Mouse (Mus musculus) adrenal gland, postnatal 14 days (tissue): ENCODE measurements at regions not wholly inside any gene's neighbourhood (a gene's known extent, or its start where the extent isn't known, plus 50 kb on each side); places are given as distances from the start of the nearest gene placed in this dataset.

Experiments used
- DNase-seq: peaks from one replicate; pipeline ENCODE4 v3.0.0; 2021; ENCODE audit warnings: mixed read lengths

DNA sequence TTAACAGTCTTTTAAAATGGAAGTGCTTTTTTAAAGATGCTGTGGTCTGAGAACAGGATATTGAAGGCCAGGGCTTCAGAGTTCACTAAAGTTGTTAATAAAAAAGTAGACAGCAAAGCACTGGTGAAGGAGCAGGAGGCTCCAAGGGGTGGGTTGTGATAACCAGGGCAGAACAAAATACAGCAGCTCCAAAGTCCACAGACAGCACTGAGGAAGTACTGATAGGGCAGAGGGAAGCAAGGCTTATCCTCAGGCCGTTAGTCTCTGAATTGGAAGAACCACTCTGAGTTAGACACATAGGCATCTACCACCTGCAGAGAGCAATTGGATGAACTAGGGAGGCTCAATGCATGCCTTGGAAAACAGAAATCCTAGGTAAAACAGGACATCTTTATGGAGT is 62.1 kb downstream of the P2ry1 start:
- no peak for DNase-seq

- no peak for DNase-seq
Observed at GRCm38 (mm10) chr3:61067067-61067466, 64.5 kb downstream of the P2ry1 start.

GRCm38 (mm10) chr3:61068229-61068628 is 65.6 kb downstream of the P2ry1 start:
- no peak for DNase-seq

- DNase-seq, result no peak
Observed at GRCm38 (mm10) chr3:61071041-61071440, 68.4 kb downstream of the P2ry1 start.

GRCm38 (mm10) chr3:61072330-61072729 is 69.7 kb downstream of the P2ry1 start:
- DNase-seq, result no peak

GRCm38 (mm10) chr3:61073103-61073502 is 70.5 kb downstream of the P2ry1 start:
- no peak for DNase-seq

DNA sequence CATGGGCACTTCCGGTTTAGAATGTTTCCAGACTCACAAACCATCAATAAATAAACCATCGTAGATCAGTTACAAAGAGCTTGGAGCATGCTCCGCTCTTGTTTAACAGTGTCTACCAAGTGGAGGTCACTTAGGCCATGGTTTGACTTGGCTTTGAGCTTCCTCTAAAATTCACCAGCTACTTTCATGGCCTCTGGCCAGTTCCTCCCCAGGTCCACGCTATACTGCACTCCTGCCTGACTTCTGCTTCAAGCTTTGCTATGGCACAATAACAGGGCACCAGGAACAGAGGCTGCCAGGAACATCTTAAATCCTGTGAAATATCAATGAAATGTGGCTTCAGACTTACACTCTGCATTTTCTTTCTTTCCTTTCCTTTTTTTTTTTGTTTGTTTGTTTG is 71.2 kb downstream of the P2ry1 start:
- DNase-seq, result no peak

- DNase-seq, result no peak
Observed at GRCm38 (mm10) chr3:61075839-61076238, 73.2 kb downstream of the P2ry1 start.

DNA sequence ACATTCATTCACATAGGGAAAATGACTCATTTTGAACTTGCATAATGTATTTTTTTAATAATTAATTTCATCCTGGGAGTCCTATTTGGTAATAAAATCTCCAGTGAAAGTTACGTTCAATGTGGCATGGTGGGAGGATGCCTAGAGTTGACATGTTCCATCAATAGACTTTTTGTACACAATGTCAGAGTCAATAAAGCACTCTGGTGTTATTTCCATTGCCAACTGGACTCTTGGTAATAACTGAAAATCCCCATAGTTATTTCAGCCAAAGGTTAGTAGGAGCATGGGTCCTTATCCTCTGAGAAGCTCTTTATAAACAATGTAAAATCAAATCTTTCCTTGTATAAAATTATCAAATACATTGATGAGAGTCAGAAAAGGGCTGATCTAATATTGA is 87.3 kb downstream of the P2ry1 start:
- DNase-seq, result no peak

- no peak for DNase-seq
Observed at GRCm38 (mm10) chr3:61092031-61092430, 89.4 kb downstream of the P2ry1 start.

DNA sequence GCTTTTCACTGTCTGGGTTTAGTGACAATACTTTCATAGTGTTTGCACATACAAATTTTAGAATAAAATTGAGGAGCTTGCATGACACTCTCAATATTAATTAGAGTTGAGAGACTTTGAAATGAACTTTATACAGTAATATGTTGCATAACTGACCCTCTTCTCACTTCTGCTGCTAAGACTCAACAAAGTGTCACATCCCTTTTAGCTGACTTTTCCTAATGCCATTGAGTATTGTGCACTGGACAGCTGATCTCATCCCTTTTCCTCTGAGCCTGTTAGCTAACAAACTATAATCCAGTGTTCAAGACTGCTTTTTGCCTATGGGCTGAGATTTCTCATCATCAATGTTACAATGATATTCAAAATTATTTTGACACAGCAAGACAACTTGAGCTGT is 113.8 kb downstream of the P2ry1 start:
- no peak for DNase-seq

DNA sequence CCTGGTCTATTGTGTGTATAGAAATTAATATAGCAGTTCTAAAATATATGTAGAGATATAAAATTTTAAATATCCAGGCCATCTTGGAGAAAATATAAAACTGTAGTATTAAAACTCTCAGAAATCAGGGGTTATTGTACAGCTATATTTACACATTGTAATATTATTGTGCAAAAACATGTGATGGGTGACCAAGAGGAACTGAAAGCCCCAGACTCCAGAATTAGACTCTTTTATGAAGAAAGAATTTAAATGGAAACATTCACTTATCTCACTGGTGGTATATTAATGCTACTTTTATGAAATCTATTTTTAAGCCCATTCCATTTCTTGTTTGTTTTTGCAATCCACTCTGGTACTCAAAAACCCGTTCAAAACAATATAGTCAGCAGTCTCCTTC is 130.5 kb downstream of the P2ry1 start:
- DNase-seq, result no peak

DNA sequence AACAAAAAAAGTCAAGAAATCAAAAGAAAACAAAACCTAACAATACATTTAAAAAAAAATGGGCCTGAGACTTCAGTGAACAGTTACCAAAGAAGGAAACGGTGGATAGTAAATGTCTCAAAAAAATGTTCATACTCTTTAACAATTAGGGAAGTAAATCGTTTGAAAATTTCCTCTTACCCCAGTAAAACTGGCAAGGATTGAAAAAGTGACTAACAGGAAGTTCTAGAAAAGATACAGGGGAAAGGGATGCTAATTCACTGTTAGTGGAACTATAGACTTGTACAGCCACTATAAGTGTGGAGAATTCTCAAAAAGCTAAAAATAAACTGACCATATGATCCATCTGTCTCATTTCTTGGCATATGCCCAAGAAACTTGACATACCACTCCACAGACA is 151.5 kb downstream of the P2ry1 start:
- DNase-seq, result no peak

- no peak for DNase-seq
Observed at GRCm38 (mm10) chr3:61159811-61160210, 157.2 kb downstream of the P2ry1 start.

DNA sequence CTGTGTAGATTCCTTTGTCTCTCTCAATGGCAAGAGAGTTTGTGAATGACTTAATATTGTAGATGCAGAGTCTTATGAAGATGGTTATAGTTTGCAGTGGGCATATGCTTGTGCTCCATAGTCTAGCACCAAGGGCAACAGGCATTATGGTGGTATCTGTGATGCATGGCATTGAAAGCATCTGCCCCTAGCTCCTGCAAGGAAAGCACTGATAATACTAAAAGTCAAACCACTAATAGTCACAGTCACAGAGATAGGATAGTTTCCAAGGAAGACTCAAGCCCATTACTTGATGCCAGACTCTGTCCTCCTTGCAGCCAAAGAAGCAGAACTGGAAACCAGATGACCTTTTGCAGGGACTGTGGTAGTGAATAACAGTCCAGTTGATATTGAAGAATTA is 158.8 kb downstream of the P2ry1 start:
- DNase-seq, result no peak

- DNase-seq, result peak; percentile 7
Observed at GRCm38 (mm10) chr3:61185789-61186188, 175.6 kb upstream of the Rap2b start.

DNA sequence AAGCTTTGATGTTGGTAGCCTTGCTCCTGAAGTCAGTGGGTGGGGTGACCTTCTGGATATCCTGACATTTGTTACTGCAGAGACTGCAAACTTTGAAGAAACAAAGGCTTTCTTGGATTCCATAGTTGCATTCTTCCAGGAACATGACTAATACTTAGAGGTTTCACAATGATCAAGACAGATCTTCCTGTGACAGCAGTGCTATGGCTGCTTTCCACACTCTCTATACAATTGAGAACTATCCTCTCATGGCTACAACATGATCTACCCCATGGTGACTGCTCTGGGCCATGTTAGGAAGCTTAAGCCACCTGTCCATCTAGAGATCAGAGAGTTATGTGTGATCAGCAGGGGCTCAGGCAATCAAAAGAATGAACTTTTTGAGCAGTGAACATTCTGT is 172.8 kb upstream of the Rap2b start:
- DNase-seq, result no peak

GRCm38 (mm10) chr3:61216562-61216961 is 144.9 kb upstream of the Rap2b start:
- no peak for DNase-seq

DNA sequence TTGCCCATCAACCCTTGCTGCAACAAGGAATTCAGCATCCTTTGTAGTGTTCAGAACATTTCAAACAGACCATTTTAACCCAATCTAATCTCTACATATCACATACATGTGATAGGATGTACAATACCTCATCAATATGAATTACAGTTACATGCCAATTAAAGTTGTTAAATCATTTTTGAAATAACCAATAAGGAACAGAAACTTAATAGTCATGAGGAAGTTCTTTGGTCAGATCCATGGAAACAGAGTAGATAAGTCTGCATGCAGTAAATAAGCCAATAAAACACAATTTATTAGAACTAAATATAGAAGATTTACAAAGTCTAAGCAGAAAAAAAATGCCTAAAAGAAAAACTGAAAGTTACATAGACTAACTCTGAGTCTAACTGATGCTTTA is 136.9 kb upstream of the Rap2b start:
- no peak for DNase-seq

- no peak for DNase-seq
Observed at GRCm38 (mm10) chr3:61225054-61225453, 136.4 kb upstream of the Rap2b start.

- DNase-seq, result no peak
Observed at GRCm38 (mm10) chr3:61241380-61241779, 120.1 kb upstream of the Rap2b start.

GRCm38 (mm10) chr3:61243876-61244527 is 117.4 kb upstream of the Rap2b start:
- peak; percentile 24 for DNase-seq

DNA sequence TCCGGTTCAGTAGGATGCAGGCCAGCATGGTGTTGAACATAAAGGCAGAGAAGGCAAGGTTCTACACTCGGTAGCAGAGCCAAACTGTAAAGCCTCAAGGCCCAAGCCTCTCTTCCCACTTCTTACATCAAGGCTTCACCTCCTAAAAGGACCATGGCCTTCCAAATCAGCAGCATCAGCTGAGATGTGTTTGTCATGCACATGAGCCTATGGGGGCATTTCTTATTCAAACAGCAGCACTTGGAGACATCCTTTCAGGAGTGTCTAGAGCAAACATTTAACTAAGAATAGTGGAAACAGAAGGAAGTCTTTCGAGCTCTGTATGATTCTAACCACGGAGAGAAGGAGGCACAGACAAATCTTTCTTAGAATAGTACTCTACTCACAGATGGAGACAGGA is 115.0 kb upstream of the Rap2b start:
- no peak for DNase-seq

- no peak for DNase-seq
Observed at GRCm38 (mm10) chr3:61247344-61247743, 114.1 kb upstream of the Rap2b start.

- DNase-seq, result no peak
Observed at GRCm38 (mm10) chr3:61255232-61255631, 106.2 kb upstream of the Rap2b start.
